Mouse (Mus musculus): ENCODE results near the gene Gm13283. TPM values are rescaled to one million over a fixed set of nuclear protein-coding genes. Genes with fewer than 3 reads are reported as not detected.
"Not testable (repeated sequence)": the region's sequence is repeated elsewhere in the genome, so short reads cannot be mapped to it uniquely, and the experiment has no call there.

Gm13283 gene
- total RNA-seq (2021): not detected
- long read RNA-seq, experiment 1: 0 reads
- long read RNA-seq, experiment 2: 0 reads

DNA sequence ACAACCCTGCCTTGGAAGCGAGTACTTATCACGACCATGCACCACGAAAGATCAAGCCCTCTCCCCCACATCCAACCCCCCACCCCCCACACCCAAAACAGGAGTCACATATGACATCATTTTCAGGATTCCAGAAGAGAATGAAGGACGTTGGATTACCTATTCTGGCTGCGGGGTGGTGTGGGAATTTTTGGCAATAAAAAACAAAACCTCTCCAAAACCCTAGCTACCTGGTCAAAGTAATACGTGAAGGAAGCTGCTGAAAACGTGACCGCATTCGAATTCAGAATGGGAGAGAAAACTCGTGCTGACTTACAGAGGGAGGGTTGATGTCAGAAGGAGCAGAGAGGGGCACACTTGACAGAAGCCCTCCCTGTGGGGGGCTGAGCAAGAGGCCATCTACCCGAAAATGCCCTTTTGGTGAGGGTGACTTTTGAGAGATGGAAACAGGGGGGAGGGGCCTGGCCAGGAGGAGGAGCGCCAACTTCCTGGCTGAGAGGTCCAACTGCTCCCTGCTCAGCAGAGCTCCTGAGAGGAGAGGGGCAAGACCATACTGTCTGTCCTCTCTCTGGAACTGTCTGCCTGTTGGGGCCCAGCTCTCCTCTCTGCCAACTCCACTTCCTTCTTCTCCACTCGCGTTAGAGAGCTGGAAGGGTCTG is at the start of gene Gm13283:
Gene Gm13283 (plus strand): TSS at position 510 of the 659 bp plus-strand sequence.
- peak; percentile 42 to 47 for DNase-seq (ENCODE audit: low spot score in 2 of 2)

DNA sequence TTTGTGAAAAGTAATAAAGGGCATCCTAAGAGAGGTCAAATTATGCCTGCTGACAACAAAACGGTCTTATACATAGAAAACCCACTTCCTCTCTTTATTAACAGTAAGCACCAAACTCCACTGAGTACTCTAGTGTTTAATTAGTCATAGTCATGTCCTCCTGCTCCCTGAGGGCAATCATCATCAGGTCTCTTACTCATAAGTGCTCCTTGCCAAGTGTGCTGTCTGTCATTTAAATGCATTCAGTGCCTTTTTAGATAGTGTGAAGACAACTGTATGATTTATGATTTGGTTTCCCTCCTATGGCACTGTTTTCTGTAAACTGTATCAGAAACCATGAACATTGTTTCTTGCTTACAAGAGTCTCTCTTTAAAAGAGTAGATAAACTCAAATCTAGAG is 45.6 kb upstream of the Gm13283 start:
- DNase-seq (ENCODE audit: low spot score in 2 of 2): no peak

- DNase-seq (ENCODE audit: low spot score in 2 of 2): no peak
These were observed 44.9 kb upstream of the Gm13283 start for GRCm38 (mm10) chr4:88715059-88715458.

DNA sequence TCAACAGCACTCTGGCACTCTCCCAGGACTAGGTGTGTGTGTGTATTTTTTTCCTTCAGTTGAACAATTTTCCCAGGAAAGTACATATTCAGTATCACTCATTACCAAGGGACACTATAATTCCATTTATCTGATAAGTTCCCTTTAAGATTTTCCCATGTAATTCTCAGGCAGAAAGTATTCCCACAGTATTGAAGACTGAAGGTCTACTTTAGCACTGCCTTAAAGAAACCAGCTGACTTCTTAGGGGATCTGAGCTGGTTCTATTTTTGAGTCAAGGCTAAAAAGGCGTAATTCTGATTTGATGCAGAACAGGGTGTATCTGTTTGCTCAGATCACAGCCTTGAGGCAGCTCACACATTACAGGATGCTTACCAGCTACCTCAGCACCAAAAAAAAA is 41.2 kb upstream of the Gm13283 start:
- no peak for DNase-seq (ENCODE audit: low spot score in 2 of 2)

- peak; percentile 91 to 92 for DNase-seq (ENCODE audit: low spot score in 2 of 2)
These were observed 37.9 kb upstream of the Gm13283 start, which contains the start of the genes Gm26566 and Klhl9 for GRCm38 (mm10) chr4:88721791-88722721. Gm26566 (plus strand) TSS chr4:88721805. Klhl9 (minus strand) TSS chr4:88722465.

DNA sequence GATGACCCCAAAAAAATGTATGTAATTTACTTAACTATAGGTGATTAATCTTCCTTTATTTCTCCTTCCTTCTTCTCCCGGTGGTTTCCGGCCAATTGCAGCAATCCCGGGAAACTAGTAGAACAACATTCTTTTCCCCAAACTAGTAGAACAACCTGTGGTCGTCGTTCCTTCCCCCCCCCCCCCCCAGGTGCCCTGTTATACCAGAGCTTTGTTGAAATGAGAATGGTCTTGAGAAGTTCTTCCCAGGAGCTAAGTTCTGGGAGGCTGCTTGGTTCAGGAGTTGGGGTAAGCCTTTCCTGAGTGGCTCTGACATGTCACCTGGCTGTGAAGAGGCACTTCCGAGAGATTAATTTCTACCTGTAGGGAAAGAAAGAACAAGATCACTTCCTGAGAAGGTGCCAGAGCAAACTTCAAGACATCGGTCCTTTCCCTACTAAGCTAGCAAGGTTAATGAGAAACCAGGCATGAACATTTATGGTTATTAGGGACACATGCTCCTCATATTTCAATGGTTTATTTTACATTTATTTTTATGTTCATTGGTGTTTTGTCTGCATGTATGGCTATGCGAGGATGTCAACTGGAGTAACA is 36.3 kb upstream of the Gm13283 start:
- no peak for DNase-seq (ENCODE audit: low spot score in 2 of 2)

DNA sequence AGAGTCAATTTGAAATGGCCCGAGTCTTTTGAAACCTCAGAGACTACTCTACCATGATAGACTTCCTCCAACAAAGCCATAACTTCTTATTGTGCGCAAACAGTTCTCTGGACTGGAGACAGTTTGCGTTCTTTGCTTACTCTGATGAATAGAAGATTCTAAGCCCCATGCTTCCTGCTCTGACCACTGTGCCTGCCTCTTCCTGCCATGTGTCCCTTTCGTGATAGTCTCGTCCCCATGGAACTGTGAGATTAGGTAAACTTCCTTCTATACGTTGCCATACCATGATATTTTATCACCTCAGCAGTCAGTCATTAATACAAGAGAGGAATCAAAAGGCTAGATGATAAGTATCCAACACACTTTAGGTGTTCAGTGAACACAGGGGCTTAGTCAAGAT is 33.2 kb upstream of the Gm13283 start:
- no peak for DNase-seq (ENCODE audit: low spot score in 2 of 2)

GRCm38 (mm10) chr4:88727324-88727723 is 32.6 kb upstream of the Gm13283 start:
- no peak for DNase-seq (ENCODE audit: low spot score in 2 of 2)

- peak; percentile 55 to 69 for DNase-seq (ENCODE audit: low spot score in 2 of 2)
These were observed 21.4 kb upstream of the Gm13283 start for GRCm38 (mm10) chr4:88738480-88738879.

DNA sequence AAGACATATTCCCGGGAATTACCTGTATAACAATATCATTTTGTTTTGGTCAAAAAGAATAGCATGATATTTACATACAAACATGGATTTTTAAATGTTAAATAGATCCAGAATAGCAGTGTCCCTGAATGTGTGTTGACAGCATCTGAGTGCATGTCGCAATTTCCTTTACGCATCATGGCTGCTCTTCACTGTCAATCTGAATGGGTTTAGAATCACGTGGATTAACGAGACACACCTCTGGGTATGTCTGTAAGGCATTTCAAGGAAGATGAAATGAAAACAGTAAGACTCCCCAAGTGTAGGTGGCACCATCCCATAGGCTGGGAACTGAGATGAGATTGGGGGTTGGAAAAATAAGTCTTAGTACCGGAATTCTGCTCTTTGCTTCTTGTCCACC is 20.9 kb upstream of the Gm13283 start:
- DNase-seq (ENCODE audit: low spot score in 2 of 2): no peak

DNA sequence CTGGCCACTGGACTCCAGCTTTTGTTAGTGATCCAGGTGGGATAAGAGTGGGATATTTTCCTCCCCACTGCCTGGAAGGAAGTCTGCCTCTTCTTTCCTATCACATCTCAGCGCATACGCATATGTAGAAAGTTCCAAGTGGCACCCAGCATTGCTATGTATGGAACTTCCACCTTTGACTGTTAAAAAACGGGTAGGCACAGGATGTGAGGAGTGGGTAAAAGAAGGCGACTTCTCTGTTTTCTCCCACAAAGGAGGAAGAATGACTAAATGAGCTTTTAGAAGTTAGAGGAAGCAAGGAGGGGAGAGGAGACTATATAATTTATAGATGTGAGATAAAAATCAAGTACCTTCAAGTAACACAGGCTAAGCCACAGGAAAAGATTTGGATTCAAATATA is 18.5 kb upstream of the Gm13283 start:
- DNase-seq (ENCODE audit: low spot score in 2 of 2): no peak

DNA sequence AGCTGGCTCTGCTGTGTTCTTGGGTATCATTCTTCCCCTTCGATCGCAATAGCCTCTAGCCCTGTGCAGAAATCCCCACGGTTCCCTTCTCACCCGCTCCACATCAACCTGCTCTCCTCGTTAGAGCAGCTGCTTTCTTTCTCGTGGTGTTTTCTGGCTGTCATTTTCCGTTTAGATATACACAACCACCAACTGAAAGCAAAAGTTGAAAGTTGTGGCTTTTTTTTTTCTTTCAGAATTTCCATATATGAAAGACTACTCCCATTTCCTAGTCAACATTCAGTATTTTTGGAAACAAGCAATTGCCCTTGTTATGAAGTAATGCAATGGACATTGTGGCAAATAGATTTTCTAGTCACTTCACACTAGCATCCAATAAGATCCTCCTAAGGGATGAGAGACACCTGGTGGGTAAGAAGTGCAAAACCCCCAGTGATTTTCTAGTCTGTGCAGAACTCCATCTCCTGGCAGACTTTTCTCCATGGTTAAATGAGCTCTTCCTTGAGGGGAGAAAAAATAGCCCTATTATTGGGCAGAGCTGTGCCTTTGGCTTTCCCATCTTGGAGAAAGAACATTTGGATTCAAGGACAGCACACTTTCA is 17.0 kb upstream of the Gm13283 start:
- DNase-seq (ENCODE audit: low spot score in 2 of 2): no peak

DNA sequence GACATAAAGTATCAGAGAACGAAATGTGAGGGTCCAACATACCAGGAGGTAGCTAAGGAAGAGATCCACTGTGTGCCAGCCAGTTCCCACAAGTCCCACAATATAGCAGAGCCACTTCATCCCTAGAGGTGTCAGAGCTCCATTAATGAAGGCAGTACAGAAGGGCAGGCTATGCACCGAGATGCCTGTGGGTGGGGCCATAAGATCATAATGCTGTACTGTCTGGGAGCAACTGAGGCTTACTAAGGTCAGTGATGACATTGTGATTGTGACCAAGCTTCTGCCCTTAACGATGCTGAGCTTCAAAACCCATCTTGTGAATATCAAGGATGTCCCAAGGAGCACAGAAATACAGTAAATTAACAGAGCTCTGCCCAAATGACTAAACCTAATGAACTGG is 15.7 kb upstream of the Gm13283 start:
- no peak for DNase-seq (ENCODE audit: low spot score in 2 of 2)

GRCm38 (mm10) chr4:88749926-88750325 is 10.0 kb upstream of the Gm13283 start:
- DNase-seq (ENCODE audit: low spot score in 2 of 2): no peak

DNA sequence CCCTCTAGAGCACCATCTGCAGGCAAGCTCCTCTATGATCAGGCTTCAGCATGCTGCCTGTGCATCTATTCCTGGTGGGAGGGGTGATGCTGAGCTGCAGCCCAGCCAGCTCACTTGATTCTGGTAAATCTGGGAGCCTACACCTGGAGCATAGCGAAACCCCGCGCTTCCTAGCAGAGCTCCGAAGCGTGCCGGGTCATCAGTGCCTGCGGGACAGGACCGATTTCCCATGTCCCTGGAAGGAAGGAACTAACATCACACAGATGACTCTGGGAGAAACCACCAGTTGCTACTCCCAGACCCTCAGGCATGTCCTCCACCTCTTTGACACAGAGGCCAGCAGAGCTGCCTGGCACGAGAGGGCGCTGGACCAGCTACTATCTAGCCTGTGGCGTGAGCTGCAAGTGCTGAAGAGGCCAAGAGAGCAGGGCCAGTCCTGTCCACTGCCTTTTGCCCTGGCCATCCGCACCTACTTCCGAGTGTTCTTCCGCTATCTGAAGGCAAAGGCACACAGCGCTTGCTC is 5.0 kb upstream of the Gm13283 start, which contains the start of gene Gm13271:
Gene Gm13271 (plus strand): TSS at position 51 of the 523 bp plus-strand sequence.
- DNase-seq (ENCODE audit: low spot score in 2 of 2): peak; percentile 68 to 69

GRCm38 (mm10) chr4:88756581-88757513 is 3.1 kb upstream of the Gm13283 start:
- peak in 1 of 2 experiments; percentile 10 for DNase-seq (ENCODE audit: low spot score in 2 of 2)

- DNase-seq (ENCODE audit: low spot score in 2 of 2): peak; percentile 81 to 83
These were observed 2.3 kb upstream of the Gm13283 start for GRCm38 (mm10) chr4:88757628-88758031.

- DNase-seq (ENCODE audit: low spot score in 2 of 2): not testable (repeated sequence)
These were observed 1.2 kb upstream of the Gm13283 start for GRCm38 (mm10) chr4:88758751-88759150.

DNA sequence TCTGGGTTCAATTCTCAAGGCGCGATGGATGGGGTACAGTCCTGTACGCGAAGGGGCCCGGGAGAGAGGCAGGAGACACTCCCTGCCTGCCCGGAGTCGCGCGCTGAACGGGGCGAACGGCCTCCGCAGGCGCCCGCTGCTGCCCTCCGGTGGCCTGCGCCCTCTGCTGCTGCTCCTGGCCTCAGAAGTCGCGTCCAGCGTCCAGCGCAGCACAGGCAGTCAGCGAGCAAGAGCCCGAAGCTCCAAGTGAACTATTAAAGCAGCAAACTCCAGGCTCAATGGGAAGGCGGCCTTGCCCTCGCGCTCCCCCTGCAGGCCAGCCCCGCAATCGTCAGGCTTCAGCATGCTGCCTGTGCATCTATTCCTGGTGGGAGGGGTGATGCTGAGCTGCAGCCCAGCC is 512 bp downstream of the Gm13283 start:
- peak; percentile 30 to 67 for DNase-seq (ENCODE audit: low spot score in 2 of 2)

GRCm38 (mm10) chr4:88761776-88762175 is 1.9 kb downstream of the Gm13283 start:
- DNase-seq (ENCODE audit: low spot score in 2 of 2): peak; percentile 78 to 85

Data from gastrocnemius, postnatal 4 days (tissue).